Mouse (Mus musculus) adrenal gland, adult (tissue): Measurements from ENCODE around the gene Abr.

Source experiments
- DNase-seq, 2 experiments: peaks; one replicate each; pipeline ENCODE4 v3.0.0; 2022 to 2023; ENCODE audit warnings: low spot score in 1 of 2; ENCODE audit not compliant: inconsistent age in 2 of 2

The Abr gene

GRCm38 (mm10) chr11:76382711-76383324 lies 239.3 kb downstream of the Abr start:
- DNase-seq: no peak

GRCm38 (mm10) chr11:76381201-76381885 lies 240.8 kb downstream of the Abr start:
- DNase-seq: no peak

GRCm38 (mm10) chr11:76379921-76380544 lies 242.1 kb downstream of the Abr start:
- DNase-seq: peak; percentile 73 to 88

GRCm38 (mm10) chr11:76376425-76376824 lies 245.7 kb downstream of the Abr start:
- DNase-seq: no peak

GRCm38 (mm10) chr11:76374491-76375185 lies 247.5 kb downstream of the Abr start:
- DNase-seq: peak; percentile 93

- DNase-seq: no peak
These were observed 249.6 kb downstream of the Abr start for GRCm38 (mm10) chr11:76372534-76372933.

GRCm38 (mm10) chr11:76372120-76372519 lies 250.0 kb downstream of the Abr start:
- no peak for DNase-seq

- DNase-seq: peak in 1 of 2 experiments; percentile 36
These were observed 251.6 kb downstream of the Abr start for GRCm38 (mm10) chr11:76370491-76370890.
